Mouse (Mus musculus): ENCODE measurements around the gene Gm35315.
A peak's percentile ranks its signal among the peaks of the same experiment; 100 is the strongest.
"Not testable (repeated sequence)": the region's sequence is repeated elsewhere in the genome, so short reads cannot be mapped to it uniquely, and the experiment has no call there.

Gm35315 gene

GRCm38 (mm10) chr5:110094030-110094846 lies at the start of gene Gm35315:
TSS of gene Gm35315 (minus strand) at chr5:110094420.
- DNase-seq (ENCODE audit: low spot score) = peak; percentile 94

- peak; percentile 12 for DNase-seq (ENCODE audit: low spot score)
Measured at GRCm38 (mm10) chr5:110143007-110143406, 48.8 kb upstream of the Gm35315 start.

- DNase-seq (ENCODE audit: low spot score) = peak; percentile 49
Measured at GRCm38 (mm10) chr5:110142309-110142708, 48.1 kb upstream of the Gm35315 start.

GRCm38 (mm10) chr5:110140424-110140823 lies 46.2 kb upstream of the Gm35315 start:
- no peak for DNase-seq (ENCODE audit: low spot score)

GRCm38 (mm10) chr5:110139325-110139724 lies 45.1 kb upstream of the Gm35315 start:
- no peak for DNase-seq (ENCODE audit: low spot score)

- no peak for DNase-seq (ENCODE audit: low spot score)
Measured at GRCm38 (mm10) chr5:110137816-110138215, 43.6 kb upstream of the Gm35315 start.

- DNase-seq (ENCODE audit: low spot score) = no peak
Measured at GRCm38 (mm10) chr5:110136087-110136464, 41.9 kb upstream of the Gm35315 start.

- DNase-seq (ENCODE audit: low spot score) = peak; percentile 99
Measured at GRCm38 (mm10) chr5:110135293-110136086, 41.3 kb upstream of the Gm35315 start, which contains the start of gene Chfr. TSS of gene Chfr (plus strand) at chr5:110135842.

- DNase-seq (ENCODE audit: low spot score) = not testable (repeated sequence)
Measured at GRCm38 (mm10) chr5:110122380-110122779, 28.2 kb upstream of the Gm35315 start.

GRCm38 (mm10) chr5:110109991-110110441 lies 15.8 kb upstream of the Gm35315 start, which contains the start of gene Zfp605:
TSS of gene Zfp605 (plus strand) at chr5:110110092.
- peak; percentile 89 for DNase-seq (ENCODE audit: low spot score)

- DNase-seq (ENCODE audit: low spot score) = peak; percentile 98
Measured at GRCm38 (mm10) chr5:110108305-110108628, 14.0 kb upstream of the Gm35315 start.

GRCm38 (mm10) chr5:110107581-110108304 lies 13.5 kb upstream of the Gm35315 start, which contains the start of gene Gtpbp6:
TSS of gene Gtpbp6 (minus strand) at chr5:110108197.
- peak; percentile 95 for DNase-seq (ENCODE audit: low spot score)

GRCm38 (mm10) chr5:110106901-110107564 lies 12.8 kb upstream of the Gm35315 start:
- DNase-seq (ENCODE audit: low spot score) = no peak

- no peak for DNase-seq (ENCODE audit: low spot score)
Measured at GRCm38 (mm10) chr5:110106140-110106871, 12.1 kb upstream of the Gm35315 start.

- no peak for DNase-seq (ENCODE audit: low spot score)
Measured at GRCm38 (mm10) chr5:110104616-110105380, 10.6 kb upstream of the Gm35315 start.

- no peak for DNase-seq (ENCODE audit: low spot score)
Measured at GRCm38 (mm10) chr5:110103901-110104615, 9.8 kb upstream of the Gm35315 start.

- DNase-seq (ENCODE audit: low spot score) = no peak
Measured at GRCm38 (mm10) chr5:110102853-110103625, 8.8 kb upstream of the Gm35315 start.

GRCm38 (mm10) chr5:110102429-110102828 lies 8.2 kb upstream of the Gm35315 start:
- no peak for DNase-seq (ENCODE audit: low spot score)
